ENCODE assay signal across 7 mouse cellular contexts in the genomic region with DNA sequence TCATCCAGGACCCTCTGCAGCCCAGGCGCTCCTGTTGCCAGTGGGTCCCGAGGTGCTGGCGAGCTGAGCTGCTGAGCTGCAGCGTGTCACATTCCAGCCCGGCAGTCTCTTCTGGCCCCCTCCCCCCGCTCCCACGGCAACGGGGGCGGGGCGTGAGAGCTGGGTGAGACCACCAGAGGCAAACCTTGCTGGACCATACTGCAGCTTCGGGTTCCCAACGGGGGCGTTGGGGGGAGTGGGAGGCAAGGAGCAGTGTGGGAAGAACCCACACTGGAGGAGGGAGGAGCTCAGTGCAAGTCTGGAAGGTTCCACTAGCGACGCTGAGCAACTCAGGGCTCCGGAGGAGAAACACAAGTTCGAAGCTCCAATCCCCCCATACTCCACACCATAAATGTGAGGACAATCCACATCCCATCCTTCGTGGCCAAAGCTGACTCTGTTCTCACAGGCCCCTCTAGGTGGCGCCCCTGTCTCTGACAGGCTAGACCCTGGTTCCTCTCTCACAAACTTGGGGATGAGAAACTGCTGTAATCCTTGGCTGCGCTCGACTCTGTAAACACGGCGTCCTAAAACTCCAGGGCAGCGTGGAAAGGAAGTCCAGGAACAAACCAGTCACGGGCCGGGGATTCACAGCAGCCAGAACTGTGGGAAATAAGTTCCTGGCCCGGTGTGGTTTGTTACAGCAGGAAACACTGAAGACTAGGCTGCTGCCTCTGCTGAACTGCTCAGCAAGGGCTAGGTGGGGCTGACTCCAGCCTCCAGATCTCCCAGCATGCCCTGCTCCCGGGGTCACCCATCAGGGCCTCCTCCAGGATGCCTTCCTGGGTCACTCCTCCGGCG. TPM values are rescaled to one million over a fixed set of nuclear protein-coding genes. Genes with fewer than 3 reads are reported as not detected.
A peak's percentile ranks its signal among the peaks of the same experiment; 100 is the strongest.
DNase-seq lines count a peak whose midpoint lies in the region; ATAC-seq and TF ChIP-seq lines count a peak whose summit lies in the region.

No protein-coding gene starts in this region.

- H3K27me3 ChIP-seq in embryonic facial prominence, embryonic 15.5 days = no peaks in the 10 kb centered on the region
- no peaks in the 10 kb centered on the region for H3K27me3 ChIP-seq in limb, embryonic 13.5 days
- H3K27me3 ChIP-seq in midbrain, embryonic 15.5 days (replicated peaks) = no peaks in the 10 kb centered on the region
- no peaks in the 10 kb centered on the region for H3K27me3 ChIP-seq in spleen, adult 2 months (ENCODE audit: control insufficient read depth, insufficient read depth, low read length)

- peak overlapping the region; percentile 61 for H3K4me3 ChIP-seq in bone marrow macrophage, adult 2 months (ENCODE audit: insufficient read depth, low read length)
- H3K4me3 ChIP-seq in embryonic facial prominence, embryonic 15.5 days (replicated peaks) = peak overlapping the region; percentile 32
- H3K4me3 ChIP-seq in limb, embryonic 13.5 days = peak overlapping the region; percentile 36
- H3K4me3 ChIP-seq in midbrain, embryonic 15.5 days = peak overlapping the region; percentile 22
- H3K4me3 ChIP-seq in spleen, adult 2 months (ENCODE audit: extremely low read depth, insufficient read depth, insufficient read length) = peak overlapping the region; percentile 44; the same call in 1 of the 2 replicates

- H3K27ac ChIP-seq in bone marrow macrophage, adult 2 months (ENCODE audit: insufficient read depth, low read depth, low read length) = peak overlapping the region; percentile 94
- H3K27ac ChIP-seq in embryonic facial prominence, embryonic 15.5 days (replicated peaks) = peak overlapping the region; percentile 90
- peak overlapping the region; percentile 87 for H3K27ac ChIP-seq in limb, embryonic 13.5 days
- H3K27ac ChIP-seq in midbrain, embryonic 15.5 days = peak overlapping the region; percentile 75
- peak overlapping the region; percentile 33; the same call in 1 of the 2 replicates for H3K27ac ChIP-seq in spleen, adult 2 months (ENCODE audit: insufficient read depth, low read length)

- H3K36me3 ChIP-seq in embryonic facial prominence, embryonic 15.5 days = no peaks in the 10 kb centered on the region
- no peaks in the 10 kb centered on the region for H3K36me3 ChIP-seq in limb, embryonic 13.5 days
- H3K36me3 ChIP-seq in midbrain, embryonic 15.5 days (replicated peaks) = no peaks in the 10 kb centered on the region
- no peaks in the 10 kb centered on the region for H3K36me3 ChIP-seq in spleen, adult 2 months (ENCODE audit: control insufficient read depth, insufficient read depth, low read length)

- peak; percentile 94 for DNase-seq in heart, adult 8-10 months (ENCODE audit: low spot score)
- peak; percentile 92 for DNase-seq in kidney, adult 9 months
- peak in 1 of 2 experiments; percentile 55 for DNase-seq in spleen, adult 2 months (ENCODE audit: low read depth in 1 of 2, low spot score in 2 of 2)

- H3K9me3 ChIP-seq in embryonic facial prominence, embryonic 15.5 days (replicated peaks) = 0 out of 2 replicates have a peak, but pooled peaks cover 5% of the 10 kb centered on the region
- H3K9me3 ChIP-seq in limb, embryonic 13.5 days = no peaks in the 10 kb centered on the region
- no peaks in the 10 kb centered on the region for H3K9me3 ChIP-seq in midbrain, embryonic 15.5 days

- H3K4me2 ChIP-seq in embryonic facial prominence, embryonic 15.5 days (replicated peaks) = peak overlapping the region; percentile 56
- H3K4me2 ChIP-seq in limb, embryonic 13.5 days (replicated peaks) = peak overlapping the region; percentile 63
- peak overlapping the region; percentile 47 for H3K4me2 ChIP-seq in midbrain, embryonic 15.5 days

- no peak overlapping the region for H3K9ac ChIP-seq in embryonic facial prominence, embryonic 15.5 days
- peak overlapping the region; percentile 56 for H3K9ac ChIP-seq in limb, embryonic 13.5 days
- H3K9ac ChIP-seq in midbrain, embryonic 15.5 days = peak overlapping the region; percentile 31; the same call in 1 of the 2 replicates

- ATAC-seq in embryonic facial prominence, embryonic 15.5 days (ENCODE audit: insufficient number of reproducible peaks, low FRiP score, low TSS enrichment, low read depth) = peak; percentile 83
- peak; percentile 83 for ATAC-seq in limb, embryonic 13.5 days (ENCODE audit: low FRiP score, low read depth)
- ATAC-seq in midbrain, embryonic 15.5 days (replicated peaks) = peak; percentile 74

- peak; percentile 73 for TF ChIP-seq CTCF in bone marrow macrophage, adult 2 months (IDR thresholded peaks at IDR 0.05; ENCODE audit: low read depth, low read length)
- peak; percentile 76; the same call in 1 of the 2 replicates for TF ChIP-seq CTCF in spleen, adult 2 months (IDR thresholded peaks at IDR 0.05; ENCODE audit: extremely low read depth, insufficient read depth, insufficient read length, insufficient replicate concordance)

- H3K4me1 ChIP-seq in bone marrow macrophage, adult 2 months (ENCODE audit: control insufficient read depth, insufficient read depth, low read length) = peaks cover 27% of the 10 kb centered on the region
- H3K4me1 ChIP-seq in embryonic facial prominence, embryonic 15.5 days = peaks cover 13% of the 10 kb centered on the region
- peaks cover 17% of the 10 kb centered on the region for H3K4me1 ChIP-seq in limb, embryonic 13.5 days
- H3K4me1 ChIP-seq in midbrain, embryonic 15.5 days = peaks cover 14% of the 10 kb centered on the region
- H3K4me1 ChIP-seq in spleen, adult 2 months (ENCODE audit: control insufficient read depth, insufficient read depth, insufficient read length) = no peaks in the 10 kb centered on the region

- 3% methylated on average over 24 of the region's 30 CpGs for WGBS in embryonic facial prominence, embryonic 15.5 days
- 1% methylated on average over 30 of the region's 30 CpGs for WGBS in limb, embryonic 13.5 days
- WGBS in midbrain, embryonic 15.5 days = 3% methylated on average over 30 of the region's 30 CpGs
- WGBS in spleen, adult 2 months = 9% methylated on average over 30 of the region's 30 CpGs

- peak; percentile 52; the same call in 1 of the 2 replicates for TF ChIP-seq POLR2A in bone marrow macrophage, adult 2 months (IDR thresholded peaks at IDR 0.05; ENCODE audit: borderline replicate concordance, low read depth, low read length)
- TF ChIP-seq POLR2A in spleen, adult 2 months (IDR thresholded peaks at IDR 0.05; ENCODE audit: low read depth, low read length) = no peak

RNA-seq across cellular contexts. Expression of a gene that starts 41.0 kb away (rescaled TPM):
- polyA plus RNA-seq in bone marrow macrophage, adult 2 months (2012; ENCODE audit: insufficient read depth, insufficient read length, missing spikeins) = 5.7 and 5.9 TPM in 2 replicates
- polyA plus RNA-seq in embryonic facial prominence, embryonic 15.5 days (2015; fragmentation: Nextera tagmentation; extraction: Ambion mirVana) = 14.2 and 16.4 TPM in 2 replicates
- total RNA-seq in heart, adult 8-10 months (2022) = 10 to 100 TPM; 15.4 to 21.6 (median 20.3) TPM
- polyA plus RNA-seq in limb, embryonic 13.5 days (2015; fragmentation: Nextera tagmentation; extraction: Ambion mirVana) = 6.0 and 7.2 TPM in 2 replicates
- polyA plus RNA-seq in midbrain, embryonic 15.5 days (2015; fragmentation: Nextera tagmentation; extraction: Ambion mirVana) = 3.9 TPM in 2 replicates
- 5.1 and 6.2 TPM in 2 replicates for polyA plus RNA-seq in spleen, adult 2 months (2012; rRNA removed)

RNA-seq across cellular contexts. Expression of a gene that starts 46.6 kb away (rescaled TPM):
- not detected in 2 replicates for polyA plus RNA-seq in bone marrow macrophage, adult 2 months (2012; ENCODE audit: insufficient read depth, insufficient read length, missing spikeins)
- polyA plus RNA-seq in embryonic facial prominence, embryonic 15.5 days (2015; fragmentation: Nextera tagmentation; extraction: Ambion mirVana) = 0.79 and 1.3 TPM in 2 replicates
- not detected for total RNA-seq in heart, adult 8-10 months (2022)
- polyA plus RNA-seq in limb, embryonic 13.5 days (2015; fragmentation: Nextera tagmentation; extraction: Ambion mirVana) = not detected in 2 replicates
- polyA plus RNA-seq in midbrain, embryonic 15.5 days (2015; fragmentation: Nextera tagmentation; extraction: Ambion mirVana) = 0.09 and 0.14 TPM in 2 replicates
- not detected in 2 replicates for polyA plus RNA-seq in spleen, adult 2 months (2012; rRNA removed)

Comparison
In these comparisons a context has a peak if more than half of its experiments do, and no peak if none do; other contexts are left out.
1. H3K27ac ChIP-seq: peak in every context shown above with its lines; median percentile 94 in bone marrow macrophage, adult 2 months; 90 in embryonic facial prominence, embryonic 15.5 days; 87 in limb, embryonic 13.5 days; 75 in midbrain, embryonic 15.5 days; 33 in spleen, adult 2 months.